Mouse (Mus musculus) stomach, postnatal 0 days (tissue): ENCODE results near the gene Ralb.

Experiments
- CTCF ChIP-seq: IDR thresholded peaks from 2 replicates; pipeline ENCODE4 v1.5.1; 2016; ENCODE audit warnings: antibody characterized with exemption, low read depth, mild to moderate bottlenecking, moderate library complexity
- EP300 ChIP-seq: optimal IDR thresholded peaks from 2 replicates; pipeline ENCODE3; 2016; ENCODE audit warnings: antibody characterized with exemption

- no peak for TF ChIP-seq CTCF
- TF ChIP-seq EP300 = no peak
Measured at GRCm38 (mm10) chr1:119472648-119473047, 31.9 kb downstream of the Ralb start.
